ENCODE assay signal across 26 mouse cellular contexts in genomic region chr2:44633064-44633463, GRCm38 (mm10).
DNase-seq lines count a peak whose midpoint lies in the region; ATAC-seq and TF ChIP-seq lines count a peak whose summit lies in the region.
"Had no signal": no experiment of that assay in that cellular context is flagged by ENCODE, and none has a peak within 500 bp of the region (broad histone marks: within the 10 kb centered on the region; RNA-seq: fewer than 3 reads in every experiment).

No protein-coding gene starts in this region.

- no peaks in the 10 kb centered on the region for H3K4me1 ChIP-seq in hindbrain, embryonic 11.5 days (replicated peaks; ENCODE audit: control insufficient read depth, insufficient read depth, low read length)
- H3K4me1 ChIP-seq in hindbrain, postnatal 0 days (ENCODE audit: insufficient read depth, low read length): no peaks in the 10 kb centered on the region
- peaks cover 19% of the 10 kb centered on the region for H3K4me1 ChIP-seq in midbrain, embryonic 13.5 days (replicated peaks)
- no peaks in the 10 kb centered on the region for H3K4me1 ChIP-seq in midbrain, embryonic 11.5 days (ENCODE audit: control insufficient read depth, insufficient read depth, low read length)
- peaks cover 6% of the 10 kb centered on the region for H3K4me1 ChIP-seq in hindbrain, embryonic 15.5 days (replicated peaks)
- H3K4me1 ChIP-seq in neural tube, embryonic 13.5 days (replicated peaks): peaks cover 23% of the 10 kb centered on the region
- H3K4me1 ChIP-seq: heart, embryonic 10.5 days; heart, embryonic 15.5 days; limb, embryonic 15.5 days had no signal

- no peak overlapping the region for H3K4me3 ChIP-seq in hindbrain, embryonic 11.5 days (ENCODE audit: low read depth, low read length)
- no peak overlapping the region for H3K4me3 ChIP-seq in hindbrain, postnatal 0 days (ENCODE audit: low read length)
- H3K4me3 ChIP-seq in midbrain, embryonic 13.5 days (replicated peaks): no peak overlapping the region
- no peak overlapping the region for H3K4me3 ChIP-seq in midbrain, embryonic 11.5 days (ENCODE audit: low read depth, low read length)
- no peak overlapping the region for H3K4me3 ChIP-seq in hindbrain, embryonic 15.5 days
- H3K4me3 ChIP-seq in neural tube, embryonic 13.5 days: no peak overlapping the region
- H3K4me3 ChIP-seq: forebrain, embryonic 13.5 days; heart, embryonic 10.5 days; heart, embryonic 15.5 days; limb, embryonic 10.5 days; limb, embryonic 15.5 days had no signal

- ATAC-seq in hindbrain, embryonic 11.5 days (ENCODE audit: low FRiP score): 0 out of 2 replicates have a peak, but pooled peaks have one; percentile 53
- no peak for ATAC-seq in hindbrain, postnatal 0 days
- ATAC-seq in midbrain, embryonic 13.5 days: no peak
- no peak for ATAC-seq in midbrain, embryonic 11.5 days (ENCODE audit: low FRiP score)
- 0 out of 2 replicates have a peak, but pooled peaks have one; percentile 46 for ATAC-seq in hindbrain, embryonic 15.5 days (ENCODE audit: low FRiP score, low read depth)
- peak; percentile 77 for ATAC-seq in neural tube, embryonic 13.5 days (ENCODE audit: low read depth)
- ATAC-seq: inflammation-experienced regulatory T-cells, adult 6 months had no signal

- no peak overlapping the region for H3K9ac ChIP-seq in hindbrain, embryonic 11.5 days (ENCODE audit: low read depth, low read length)
- H3K9ac ChIP-seq in hindbrain, postnatal 0 days (replicated peaks; ENCODE audit: low read length): no peak overlapping the region
- no peak overlapping the region for H3K9ac ChIP-seq in midbrain, embryonic 13.5 days (replicated peaks)
- H3K9ac ChIP-seq in midbrain, embryonic 11.5 days (ENCODE audit: low read length): no peak overlapping the region
- no peak overlapping the region for H3K9ac ChIP-seq in hindbrain, embryonic 15.5 days
- no peak overlapping the region for H3K9ac ChIP-seq in neural tube, embryonic 13.5 days
- H3K9ac ChIP-seq: forebrain, embryonic 13.5 days; heart, embryonic 15.5 days; limb, embryonic 15.5 days; liver, embryonic 14.5 days had no signal

- WGBS in hindbrain, embryonic 11.5 days: 84% methylated on average over 5 of the region's 5 CpGs
- 65% methylated on average over 5 of the region's 5 CpGs for WGBS in hindbrain, postnatal 0 days
- WGBS in midbrain, embryonic 13.5 days: 72% methylated on average over 5 of the region's 5 CpGs
- WGBS in midbrain, embryonic 11.5 days: 91% methylated on average over 5 of the region's 5 CpGs
- WGBS in hindbrain, embryonic 15.5 days: 49% methylated on average over 5 of the region's 5 CpGs
- 40% methylated on average over 5 of the region's 5 CpGs for WGBS in neural tube, embryonic 13.5 days

- TF ChIP-seq CTCF in hindbrain, postnatal 0 days (IDR thresholded peaks at IDR 0.05; ENCODE audit: low read depth): no peak

- no peak for DNase-seq in hindbrain, embryonic 11.5 days (ENCODE audit: low spot score)
- DNase-seq in hindbrain, postnatal 0 days (ENCODE audit: low spot score): no peak
- no peak for DNase-seq in midbrain, embryonic 11.5 days (ENCODE audit: low spot score, missing footprints)
- DNase-seq in c-Kit-positive CD71-positive TER-119-positive erythroid progenitor cells, embryonic 14.5 days (ENCODE audit: low spot score): no peak
- DNase-seq in adipocyte (ENCODE audit: low spot score): no peak
- DNase-seq: adrenal gland, postnatal 14 days; cerebellum, adult 18-20 months; cerebellum, postnatal 14 days; gastrocnemius, postnatal 14 days; kidney, adult 11 months; kidney, postnatal 25 days; lung, adult 2 months; lung, postnatal 14 days; thymus, adult 2 months; thymus, postnatal 36 days had no signal

- H3K27ac ChIP-seq in hindbrain, embryonic 11.5 days (ENCODE audit: low read depth, low read length): no peak overlapping the region
- no peak overlapping the region for H3K27ac ChIP-seq in hindbrain, postnatal 0 days
- H3K27ac ChIP-seq in midbrain, embryonic 13.5 days: no peak overlapping the region
- H3K27ac ChIP-seq in midbrain, embryonic 11.5 days (ENCODE audit: low read depth, low read length): no peak overlapping the region; the same call in 1 of the 2 replicates
- no peak overlapping the region; the same call in 1 of the 2 replicates for H3K27ac ChIP-seq in hindbrain, embryonic 15.5 days (replicated peaks)
- 0 out of 2 replicates have a peak overlapping the region, but pooled peaks have one; percentile 76 for H3K27ac ChIP-seq in neural tube, embryonic 13.5 days (replicated peaks)
- H3K27ac ChIP-seq: forebrain, embryonic 13.5 days; heart, embryonic 10.5 days; heart, embryonic 15.5 days; limb, embryonic 10.5 days; limb, embryonic 15.5 days; liver, embryonic 14.5 days had no signal

- no peak overlapping the region for H3K4me2 ChIP-seq in hindbrain, embryonic 11.5 days (replicated peaks; ENCODE audit: low read depth, low read length)
- H3K4me2 ChIP-seq in hindbrain, postnatal 0 days (ENCODE audit: low read depth, low read length): no peak overlapping the region
- 0 out of 2 replicates have a peak overlapping the region, but pooled peaks have one; percentile 19 for H3K4me2 ChIP-seq in midbrain, embryonic 13.5 days (replicated peaks)
- H3K4me2 ChIP-seq in midbrain, embryonic 11.5 days: no peak overlapping the region
- no peak overlapping the region for H3K4me2 ChIP-seq in hindbrain, embryonic 15.5 days
- peak overlapping the region; percentile 43; the same call in 1 of the 2 replicates for H3K4me2 ChIP-seq in neural tube, embryonic 13.5 days
- H3K4me2 ChIP-seq: forebrain, embryonic 13.5 days; heart, embryonic 15.5 days; limb, embryonic 15.5 days had no signal

- H3K36me3 ChIP-seq in hindbrain, embryonic 11.5 days (ENCODE audit: control insufficient read depth, insufficient read depth, low read length): no peaks in the 10 kb centered on the region
- H3K36me3 ChIP-seq in hindbrain, postnatal 0 days (ENCODE audit: insufficient read depth, low read length): no peaks in the 10 kb centered on the region
- H3K36me3 ChIP-seq in midbrain, embryonic 13.5 days: no peaks in the 10 kb centered on the region
- H3K36me3 ChIP-seq in midbrain, embryonic 11.5 days (ENCODE audit: control insufficient read depth, insufficient read depth, low read length): no peaks in the 10 kb centered on the region
- H3K36me3 ChIP-seq in hindbrain, embryonic 15.5 days: no peaks in the 10 kb centered on the region
- H3K36me3 ChIP-seq in neural tube, embryonic 13.5 days: no peaks in the 10 kb centered on the region
- H3K36me3 ChIP-seq: G1E; heart, embryonic 10.5 days; heart, embryonic 15.5 days; limb, embryonic 10.5 days; limb, embryonic 15.5 days had no signal

- H3K27me3 ChIP-seq in hindbrain, embryonic 11.5 days (ENCODE audit: control insufficient read depth, insufficient read depth, low read length): no peaks in the 10 kb centered on the region
- no peaks in the 10 kb centered on the region for H3K27me3 ChIP-seq in hindbrain, postnatal 0 days (ENCODE audit: insufficient read depth, low read length)
- H3K27me3 ChIP-seq in midbrain, embryonic 13.5 days: no peaks in the 10 kb centered on the region
- no peaks in the 10 kb centered on the region for H3K27me3 ChIP-seq in midbrain, embryonic 11.5 days (ENCODE audit: control insufficient read depth, insufficient read depth, low read length)
- H3K27me3 ChIP-seq in hindbrain, embryonic 15.5 days: no peaks in the 10 kb centered on the region
- H3K27me3 ChIP-seq in neural tube, embryonic 13.5 days: no peaks in the 10 kb centered on the region
- H3K27me3 ChIP-seq: forebrain, embryonic 13.5 days; heart, embryonic 15.5 days; limb, embryonic 15.5 days had no signal

- no peaks in the 10 kb centered on the region for H3K9me3 ChIP-seq in hindbrain, embryonic 11.5 days (ENCODE audit: control insufficient read depth, low read length)
- H3K9me3 ChIP-seq in hindbrain, postnatal 0 days (ENCODE audit: low read length): no peaks in the 10 kb centered on the region
- no peaks in the 10 kb centered on the region for H3K9me3 ChIP-seq in midbrain, embryonic 13.5 days
- H3K9me3 ChIP-seq in midbrain, embryonic 11.5 days (ENCODE audit: control insufficient read depth, low read length): no peaks in the 10 kb centered on the region
- H3K9me3 ChIP-seq in hindbrain, embryonic 15.5 days: no peaks in the 10 kb centered on the region
- H3K9me3 ChIP-seq in neural tube, embryonic 13.5 days: no peaks in the 10 kb centered on the region
- H3K9me3 ChIP-seq: forebrain, embryonic 13.5 days; G1E; heart, embryonic 10.5 days; heart, embryonic 15.5 days; limb, embryonic 10.5 days; limb, embryonic 15.5 days had no signal

Comparison
In these comparisons a context has a peak if more than half of its experiments do, and no peak if none do; other contexts are left out.
1. ATAC-seq: peak in hindbrain, embryonic 11.5 days (single experiment), hindbrain, embryonic 15.5 days (single experiment) and neural tube, embryonic 13.5 days (single experiment); none in hindbrain, postnatal 0 days (single experiment), midbrain, embryonic 13.5 days (single experiment) and midbrain, embryonic 11.5 days (single experiment).
2. H3K4me2 ChIP-seq: peak in midbrain, embryonic 13.5 days (single experiment) and neural tube, embryonic 13.5 days (single experiment); none in hindbrain, embryonic 11.5 days (single experiment), hindbrain, postnatal 0 days (single experiment), midbrain, embryonic 11.5 days (single experiment) and hindbrain, embryonic 15.5 days (single experiment).